25 mouse cellular contexts compared by ENCODE assay signal in genomic region chr1:106353993-106354392, GRCm38 (mm10).
DNase-seq lines count a peak whose midpoint lies in the region; ATAC-seq and TF ChIP-seq lines count a peak whose summit lies in the region.
"Had no signal": no experiment of that assay in that cellular context is flagged by ENCODE, and none has a peak within 500 bp of the region (broad histone marks: within the 10 kb centered on the region; RNA-seq: fewer than 3 reads in every experiment).

No protein-coding gene starts in this region.

- 91% methylated on average over 4 of the region's 4 CpGs for WGBS in midbrain, embryonic 11.5 days
- 87% methylated on average over 4 of the region's 4 CpGs for WGBS in midbrain, postnatal 0 days

- H3K4me3 ChIP-seq in layer of hippocampus, adult 2 months, result no peak overlapping the region
- no peak overlapping the region for H3K4me3 ChIP-seq in midbrain, embryonic 11.5 days (ENCODE audit: low read depth, low read length)
- H3K4me3 ChIP-seq in midbrain, postnatal 0 days (ENCODE audit: low read depth, low read length), result no peak overlapping the region
- no peak overlapping the region for H3K4me3 ChIP-seq in myocyte
- H3K4me3 ChIP-seq: erythroblast, embryonic 14.5 days; forebrain, embryonic 12.5 days; forebrain, embryonic 15.5 days; heart, adult 2 months; heart, embryonic 10.5 days; heart, embryonic 13.5 days; hindbrain, embryonic 12.5 days; hindbrain, embryonic 15.5 days had no signal

- TF ChIP-seq POLR2A in myocyte (IDR thresholded peaks at IDR 0.05; ENCODE audit: insufficient read length, low read depth), result no peak

- no peaks in the 10 kb centered on the region for H3K27me3 ChIP-seq in midbrain, embryonic 11.5 days (ENCODE audit: control insufficient read depth, insufficient read depth, low read length)
- no peaks in the 10 kb centered on the region for H3K27me3 ChIP-seq in midbrain, postnatal 0 days (ENCODE audit: insufficient read depth, low read length)
- H3K27me3 ChIP-seq in myocyte (ENCODE audit: control insufficient read depth, insufficient read depth, insufficient read length), result no peaks in the 10 kb centered on the region
- H3K27me3 ChIP-seq: forebrain, embryonic 12.5 days; forebrain, embryonic 15.5 days; heart, embryonic 13.5 days; hindbrain, embryonic 12.5 days; hindbrain, embryonic 15.5 days had no signal

- H3K9ac ChIP-seq in midbrain, embryonic 11.5 days (ENCODE audit: low read length), result no peak overlapping the region
- H3K9ac ChIP-seq in midbrain, postnatal 0 days (replicated peaks; ENCODE audit: low read length, poor library complexity, severe bottlenecking), result no peak overlapping the region
- H3K9ac ChIP-seq: forebrain, embryonic 12.5 days; forebrain, embryonic 15.5 days; heart, embryonic 13.5 days; hindbrain, embryonic 12.5 days; hindbrain, embryonic 15.5 days had no signal

- no peak for TF ChIP-seq CTCF in layer of hippocampus, adult 2 months (conservative IDR thresholded peaks at IDR 0.05)
- no peak for TF ChIP-seq CTCF in midbrain, postnatal 0 days (IDR thresholded peaks at IDR 0.05)

- H3K9me3 ChIP-seq in midbrain, embryonic 11.5 days (ENCODE audit: control insufficient read depth, low read length), result no peaks in the 10 kb centered on the region
- no peaks in the 10 kb centered on the region for H3K9me3 ChIP-seq in midbrain, postnatal 0 days (ENCODE audit: low read length)
- H3K9me3 ChIP-seq: forebrain, embryonic 12.5 days; forebrain, embryonic 15.5 days; heart, embryonic 10.5 days; heart, embryonic 13.5 days; hindbrain, embryonic 12.5 days; hindbrain, embryonic 15.5 days had no signal

- ATAC-seq in midbrain, embryonic 11.5 days (ENCODE audit: low FRiP score), result no peak
- no peak for ATAC-seq in midbrain, postnatal 0 days (ENCODE audit: low FRiP score)
- ATAC-seq: activated CD4-positive, CD25-positive, alpha-beta regulatory T cell, adult 4 months; CD4-positive, CD25-positive, alpha-beta regulatory T cell, adult 4 months; forebrain, embryonic 15.5 days had no signal

- H3K27ac ChIP-seq in layer of hippocampus, adult 2 months, result peak overlapping the region; percentile 43
- no peak overlapping the region for H3K27ac ChIP-seq in midbrain, embryonic 11.5 days (ENCODE audit: low read depth, low read length)
- no peak overlapping the region for H3K27ac ChIP-seq in midbrain, postnatal 0 days (ENCODE audit: low read depth, low read length)
- H3K27ac ChIP-seq: forebrain, embryonic 12.5 days; forebrain, embryonic 15.5 days; heart, adult 2 months; heart, embryonic 10.5 days; heart, embryonic 13.5 days; hindbrain, embryonic 12.5 days; hindbrain, embryonic 15.5 days had no signal

- H3K79me2 ChIP-seq in myocyte (ENCODE audit: control insufficient read depth, insufficient read depth), result no peaks in the 10 kb centered on the region

- H3K4me2 ChIP-seq in midbrain, embryonic 11.5 days, result no peak overlapping the region
- no peak overlapping the region for H3K4me2 ChIP-seq in midbrain, postnatal 0 days (ENCODE audit: low read depth, low read length, poor library complexity, severe bottlenecking)
- no peak overlapping the region for H3K4me2 ChIP-seq in myocyte (ENCODE audit: low read depth)
- H3K4me2 ChIP-seq: forebrain, embryonic 12.5 days; forebrain, embryonic 15.5 days; heart, embryonic 13.5 days; hindbrain, embryonic 12.5 days; hindbrain, embryonic 15.5 days had no signal

- H3K36me3 ChIP-seq in midbrain, embryonic 11.5 days (ENCODE audit: control insufficient read depth, insufficient read depth, low read length), result no peaks in the 10 kb centered on the region
- 0 out of 2 replicates have a peak, but pooled peaks cover 6% of the 10 kb centered on the region for H3K36me3 ChIP-seq in midbrain, postnatal 0 days (ENCODE audit: insufficient read depth, low read length)
- H3K36me3 ChIP-seq in myocyte (ENCODE audit: control insufficient read depth, insufficient read depth), result peaks cover 19% of the 10 kb centered on the region

- no peak overlapping the region for H3ac ChIP-seq in myocyte (ENCODE audit: control insufficient read depth, insufficient read length)

- no peaks in the 10 kb centered on the region for H3K4me1 ChIP-seq in midbrain, embryonic 11.5 days (ENCODE audit: control insufficient read depth, insufficient read depth, low read length)
- H3K4me1 ChIP-seq in midbrain, postnatal 0 days (ENCODE audit: insufficient read depth, low read length), result no peaks in the 10 kb centered on the region
- H3K4me1 ChIP-seq: forebrain, embryonic 12.5 days; forebrain, embryonic 15.5 days; heart, embryonic 10.5 days; hindbrain, embryonic 12.5 days; hindbrain, embryonic 15.5 days had no signal

- no peak for DNase-seq in layer of hippocampus, adult 2 months (ENCODE audit: low spot score in 2 of 2)
- no peak for DNase-seq in layer of hippocampus, adult 9-11 months
- DNase-seq in midbrain, embryonic 11.5 days (ENCODE audit: low spot score, missing footprints), result peak; percentile 65
- no peak for DNase-seq in midbrain, postnatal 0 days (ENCODE audit: low spot score)
- no peak for DNase-seq in testis, postnatal 14 days (ENCODE audit: low spot score)
- DNase-seq: adrenal gland, adult 8-10 months; adrenal gland, postnatal 25 days; cerebellum, adult 11-12 months; cerebellum, adult 8-10 months; cerebellum, postnatal 10 days; cerebellum, postnatal 36 days; embryo, embryonic 11 days; gastrocnemius, postnatal 25 days; heart, adult 2 months; heart, postnatal 14 days had no signal

TF ChIP-seq in myocyte, 11 proteins besides CTCF, POLR2A, EP300 and RAD21:
- TF ChIP-seq E2F4 (IDR thresholded peaks at IDR 0.05; ENCODE audit: insufficient read depth), result no peak
- TF ChIP-seq USF1 (IDR thresholded peaks at IDR 0.05; ENCODE audit: low read depth), result no peak
- peak in 2 of 3 experiments; percentile 83 to 88 for TF ChIP-seq MYOD1 (IDR thresholded peaks at IDR 0.05; ENCODE audit: control insufficient read depth in 1 of 3, insufficient read length in 2 of 3, low read depth in 2 of 3)
- no peak for TF ChIP-seq MAX (IDR thresholded peaks at IDR 0.05; ENCODE audit: low read depth)
- no peak for TF ChIP-seq SRF (IDR thresholded peaks at IDR 0.05; ENCODE audit: control insufficient read depth, insufficient read length, low read depth)
- TF ChIP-seq REST (IDR thresholded peaks at IDR 0.05; ENCODE audit: insufficient read depth, insufficient read length), result no peak
- peak; percentile 51 to 91 (median 63) for TF ChIP-seq MYOG (IDR thresholded peaks at IDR 0.05; ENCODE audit: control insufficient read depth in 1 of 3, insufficient read depth in 1 of 3, insufficient read length in 2 of 3, low read depth in 2 of 3)
- peak; percentile 79 for TF ChIP-seq TCF12 (IDR thresholded peaks at IDR 0.05; ENCODE audit: insufficient read depth, poor library complexity, severe bottlenecking)
- peak; percentile 9 for TF ChIP-seq TCF3 (IDR thresholded peaks at IDR 0.05; ENCODE audit: insufficient read length, low read depth)
TF ChIP-seq in myocyte: peak in this region for 4.
